Mouse (Mus musculus) natural killer cell, adult 2 months (primary cell): Measurements from ENCODE around the gene Gga3.

Experiments
- DNase-seq, 2 experiments: peaks; one replicate each; pipeline ENCODE4 v3.0.0; 2022; ENCODE audit warnings: low spot score in 2 of 2

The Gga3 gene

GRCm38 (mm10) chr11:115612059-115612409 lies 8.2 kb upstream of the Gga3 start:
- peak in 1 of 2 experiments; percentile 39 for DNase-seq

- no peak for DNase-seq
Observed at GRCm38 (mm10) chr11:115611173-115611572, 7.3 kb upstream of the Gga3 start.

- DNase-seq = no peak
Observed at GRCm38 (mm10) chr11:115609576-115609975, 5.7 kb upstream of the Gga3 start.

DNA sequence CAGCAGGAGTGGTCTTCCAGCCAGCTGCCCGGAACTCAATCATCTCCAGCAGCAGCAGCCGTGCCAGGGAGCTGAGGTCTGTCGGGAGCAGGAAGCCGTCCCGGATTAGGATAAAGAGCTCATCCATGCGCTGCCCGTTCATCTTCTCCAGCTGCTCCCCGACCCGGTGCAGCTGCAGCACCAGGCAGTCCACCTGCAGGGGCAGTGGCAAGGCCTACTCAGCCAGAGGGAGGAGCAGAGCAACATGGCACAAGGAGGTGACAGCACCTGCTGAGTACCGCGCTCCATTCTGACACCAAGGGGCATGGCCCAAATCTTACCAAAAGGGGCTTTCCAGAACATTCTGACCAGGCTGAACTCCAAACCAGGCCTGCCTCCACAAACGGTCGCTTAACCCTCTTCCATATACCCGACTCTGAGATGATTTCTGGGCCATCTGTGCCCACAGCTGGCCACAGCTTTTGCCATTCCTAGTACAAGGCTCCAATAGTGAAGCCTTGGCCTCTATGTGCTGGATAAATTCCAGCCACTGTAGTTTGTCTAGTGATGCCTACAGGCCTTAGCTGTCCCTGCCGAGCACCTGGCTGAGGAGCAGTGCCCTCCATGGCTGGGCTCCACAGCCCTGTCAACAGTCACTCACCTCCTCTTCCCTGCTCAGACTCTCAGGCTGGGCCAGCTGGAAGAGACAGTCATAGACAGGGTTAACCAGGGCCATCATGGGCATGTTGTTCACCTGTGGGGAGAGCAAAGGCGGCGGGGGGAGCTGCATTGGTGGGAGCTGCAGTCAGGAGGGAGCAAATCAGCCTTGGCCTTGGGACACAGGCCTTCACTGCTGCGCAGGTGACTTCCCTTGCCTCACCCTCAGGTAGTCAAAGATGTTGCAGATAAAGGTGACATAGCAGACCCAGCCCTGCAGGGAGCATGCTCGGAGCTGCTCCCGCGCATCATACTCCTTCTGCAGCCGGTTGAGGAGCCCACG lies 4.9 kb upstream of the Gga3 start:
- no peak for DNase-seq

DNA sequence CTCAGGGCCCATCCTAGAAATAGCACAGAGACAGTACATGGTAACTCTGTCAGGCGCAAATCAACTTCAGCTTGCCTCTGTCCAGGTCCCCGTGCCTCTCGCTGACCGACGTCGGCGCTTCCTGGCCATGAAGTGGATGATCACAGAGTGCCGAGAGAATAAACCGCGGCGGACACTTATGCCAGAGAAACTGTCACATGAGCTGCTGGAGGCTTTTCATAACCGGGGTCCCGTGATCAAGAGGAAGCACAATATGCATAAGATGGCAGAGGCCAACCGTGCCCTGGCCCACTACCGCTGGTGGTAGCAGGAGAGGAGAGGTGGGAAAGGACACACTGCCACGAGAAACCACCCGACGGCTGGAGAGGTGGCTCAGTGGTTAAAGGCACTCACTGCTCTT lies 2.9 kb upstream of the Gga3 start:
- no peak for DNase-seq

GRCm38 (mm10) chr11:115604304-115604696 lies 449 bp upstream of the Gga3 start:
- no peak for DNase-seq

GRCm38 (mm10) chr11:115603128-115603475 lies 749 bp downstream of the Gga3 start:
- DNase-seq = no peak

DNA sequence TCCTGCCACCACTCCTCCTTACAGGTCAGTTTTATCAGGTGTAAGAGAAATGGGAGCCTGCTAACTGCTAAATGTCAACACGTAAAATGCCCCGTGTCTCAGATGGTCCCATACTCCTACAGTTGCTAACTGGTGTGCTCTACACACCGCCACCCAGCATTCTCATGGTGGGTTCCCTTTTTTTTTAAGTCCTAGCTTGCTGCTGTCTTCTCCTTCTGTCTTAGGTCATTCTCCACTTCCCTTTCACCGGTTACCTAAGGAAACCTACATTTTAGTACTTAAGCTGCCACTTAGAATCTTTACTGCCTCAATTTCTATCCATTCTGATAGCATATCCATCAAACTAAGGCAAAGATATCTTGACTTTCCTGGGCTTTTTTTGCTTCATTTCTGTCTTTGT lies 2.7 kb downstream of the Gga3 start:
- no peak for DNase-seq

DNA sequence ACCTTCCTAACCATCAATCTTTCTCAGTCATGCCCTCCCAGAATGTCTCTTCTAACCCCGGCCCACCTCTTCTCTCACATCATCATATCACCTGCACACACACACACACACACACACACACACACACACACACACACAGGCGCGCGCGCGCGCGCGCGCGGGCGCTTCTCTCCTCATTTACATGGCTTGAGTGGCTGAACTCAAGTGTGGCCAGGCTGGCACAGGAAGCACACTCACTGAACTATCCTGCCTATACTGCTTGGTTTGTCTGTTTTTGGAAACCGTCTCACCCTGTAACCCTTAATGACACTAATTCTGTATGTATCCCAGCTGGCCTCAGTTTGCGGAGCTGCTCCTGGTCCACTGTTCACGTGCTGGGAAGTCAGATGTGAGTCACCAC lies 3.1 kb downstream of the Gga3 start:
- DNase-seq = no peak

GRCm38 (mm10) chr11:115599722-115600121 lies 4.1 kb downstream of the Gga3 start:
- no peak for DNase-seq

DNA sequence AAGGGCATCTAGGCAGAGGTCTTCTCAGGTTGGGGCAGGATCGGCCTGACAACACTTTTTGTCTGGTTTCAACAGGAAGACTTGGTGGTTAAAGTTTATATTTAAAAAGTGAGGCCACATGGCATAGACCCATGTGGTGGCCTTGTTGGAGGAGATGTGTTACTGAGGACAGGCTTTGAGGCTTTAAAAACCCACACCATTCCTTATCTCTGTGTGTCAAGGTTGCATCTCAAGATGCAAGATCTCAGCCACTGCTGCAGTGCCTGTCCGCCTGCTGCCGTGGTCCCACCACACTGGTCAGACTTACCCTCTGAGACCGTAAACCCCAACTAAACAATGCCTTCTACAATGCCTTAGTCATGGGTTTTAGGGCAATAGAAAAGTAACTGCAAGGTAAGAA lies 5.5 kb downstream of the Gga3 start:
- no peak for DNase-seq

GRCm38 (mm10) chr11:115595209-115595608 lies 8.6 kb downstream of the Gga3 start:
- DNase-seq = no peak

GRCm38 (mm10) chr11:115590526-115591075 lies 13.2 kb downstream of the Gga3 start:
- no peak for DNase-seq

- DNase-seq = no peak
Observed at GRCm38 (mm10) chr11:115587984-115588383, 15.9 kb downstream of the Gga3 start.

- DNase-seq = no peak
Observed at GRCm38 (mm10) chr11:115586403-115586802, 17.4 kb downstream of the Gga3 start.

- no peak for DNase-seq
Observed at GRCm38 (mm10) chr11:115585573-115586100, 18.2 kb downstream of the Gga3 start.

DNA sequence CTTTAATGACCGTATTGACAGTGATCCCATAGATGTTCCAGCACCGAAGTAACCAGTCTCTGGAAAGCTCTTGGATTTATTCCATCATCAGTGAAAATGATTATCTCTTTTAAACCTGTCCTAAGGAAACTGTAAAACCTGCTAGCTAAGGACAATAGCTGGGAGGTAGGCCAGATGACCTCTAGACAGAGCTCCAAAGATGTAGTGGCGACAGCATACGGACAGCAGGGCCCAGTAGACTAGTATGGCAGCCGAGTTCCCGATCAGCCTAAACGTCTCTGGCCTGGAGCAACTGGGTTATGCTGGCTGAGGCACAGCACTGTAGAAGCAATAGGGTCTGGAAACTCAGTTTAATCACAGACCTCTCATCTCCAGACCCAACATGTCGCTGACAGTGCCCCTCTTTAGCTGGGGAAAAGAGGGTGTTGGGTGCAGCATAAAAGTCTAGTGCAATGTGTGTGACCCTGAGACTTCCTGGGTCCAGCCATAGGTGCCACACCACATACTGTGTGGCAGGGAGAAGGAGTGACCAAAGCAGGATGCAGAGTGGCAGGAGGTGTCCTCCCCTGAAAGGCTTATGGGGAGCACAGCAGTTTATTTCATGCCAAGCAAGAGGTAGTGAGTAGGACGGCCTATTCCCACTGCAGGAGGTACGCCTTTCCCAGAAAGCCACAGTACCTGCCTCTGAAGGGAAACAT lies 19.3 kb downstream of the Gga3 start:
- no peak for DNase-seq

DNA sequence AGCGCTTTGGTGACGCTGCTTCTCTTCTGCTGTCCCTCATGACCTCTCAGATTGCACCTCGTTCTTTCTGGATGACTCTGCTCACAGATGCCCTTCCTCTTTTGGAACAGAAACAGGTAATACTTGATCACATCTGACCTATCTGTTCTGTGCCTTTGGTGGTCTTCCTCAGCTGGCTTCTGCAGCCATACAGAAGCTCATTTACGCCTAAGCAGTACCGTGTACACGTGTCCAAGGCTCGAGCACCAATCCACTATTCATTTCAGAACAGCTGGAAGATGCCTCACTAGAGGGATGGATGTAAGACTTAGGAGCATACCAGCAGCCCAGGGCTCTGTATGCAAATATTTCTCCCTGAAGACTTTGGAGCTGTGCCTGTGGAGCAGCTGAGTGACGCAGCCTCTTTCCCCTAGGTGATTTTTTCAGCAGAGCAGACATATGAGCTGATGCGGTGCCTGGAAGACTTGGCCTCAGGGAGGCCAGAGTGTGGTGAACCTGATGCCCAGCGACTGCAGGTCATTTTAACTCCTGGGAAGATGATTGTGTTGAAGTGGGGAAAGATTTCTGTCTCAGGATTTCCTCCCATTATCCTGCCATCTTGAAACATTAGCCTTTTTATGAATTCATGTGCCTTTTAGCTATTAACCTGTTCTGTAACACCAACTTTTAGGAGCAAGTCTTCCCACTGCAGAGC lies 20.8 kb downstream of the Gga3 start:
- DNase-seq = no peak

GRCm38 (mm10) chr11:115579080-115579479 lies 24.8 kb downstream of the Gga3 start:
- no peak for DNase-seq

DNA sequence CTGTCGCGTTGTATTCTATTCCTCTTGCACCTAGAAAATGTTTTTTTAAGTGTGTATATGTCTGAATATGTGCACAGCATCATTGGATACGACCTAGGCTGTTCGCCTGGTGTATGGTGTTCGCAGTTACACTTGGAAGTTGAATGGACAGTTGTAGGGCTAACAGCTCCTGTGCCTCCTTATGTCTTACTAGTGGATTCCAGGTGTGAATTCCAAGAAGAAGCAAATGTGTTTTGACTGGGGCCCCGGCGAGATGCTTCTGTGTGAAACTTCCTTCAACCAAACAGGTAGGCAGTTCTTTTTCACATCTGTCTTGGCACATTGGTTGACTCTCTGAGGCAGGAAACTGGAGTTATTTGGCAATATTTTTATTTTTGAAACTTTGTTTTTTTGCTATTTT lies 38.9 kb downstream of the Gga3 start:
- no peak for DNase-seq

- DNase-seq = peak; percentile 95 to 96
Observed at GRCm38 (mm10) chr11:115564064-115564809, 39.6 kb downstream of the Gga3 start, which contains the start of gene Nup85. Gene Nup85, plus strand, starts transcription at chr11:115564434.
